Mouse (Mus musculus) kidney, adult 8-10 months (tissue): ENCODE results near the gene Sox2.

Experiments used
- DNase-seq, 2 experiments: peaks; one replicate each; pipeline ENCODE4 v3.0.0; 2022

Gene Sox2

GRCm38 (mm10) chr3:34649726-34650620 is at the start of gene Sox2:
Sox2 (plus strand) TSS chr3:34650405.
- peak; percentile 52 to 54 for DNase-seq

DNA sequence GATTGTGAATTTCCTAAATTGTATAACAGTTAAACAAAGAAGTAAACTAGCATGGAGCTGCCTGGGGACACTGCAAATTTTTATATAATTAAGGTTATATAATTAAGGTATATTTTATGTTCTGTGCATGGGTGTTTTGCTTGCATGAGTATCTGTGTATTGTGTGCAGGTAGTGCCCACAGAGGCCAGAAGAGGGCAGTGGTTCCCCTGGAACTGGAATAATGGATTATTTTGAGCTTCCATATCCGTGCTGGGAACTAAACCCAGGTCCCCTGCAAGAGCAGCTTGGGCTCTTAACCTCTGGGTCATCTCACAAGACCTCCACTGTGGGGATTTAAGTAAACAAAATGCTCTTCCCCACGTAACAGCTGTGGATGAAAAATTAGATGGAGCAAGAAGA is 49.1 kb upstream of the Sox2 start:
- DNase-seq, result no peak

- DNase-seq, result no peak
Measured at GRCm38 (mm10) chr3:34614107-34614506, 36.1 kb upstream of the Sox2 start.

- no peak for DNase-seq
Measured at GRCm38 (mm10) chr3:34615526-34615925, 34.7 kb upstream of the Sox2 start.

GRCm38 (mm10) chr3:34618934-34619333 is 31.3 kb upstream of the Sox2 start:
- DNase-seq, result no peak

- DNase-seq, result no peak
Measured at GRCm38 (mm10) chr3:34620121-34620520, 30.1 kb upstream of the Sox2 start.

- DNase-seq, result no peak
Measured at GRCm38 (mm10) chr3:34624721-34625270, 25.4 kb upstream of the Sox2 start.

GRCm38 (mm10) chr3:34626521-34626920 is 23.7 kb upstream of the Sox2 start:
- no peak for DNase-seq

- DNase-seq, result no peak
Measured at GRCm38 (mm10) chr3:34630031-34630430, 20.2 kb upstream of the Sox2 start.

- DNase-seq, result peak in 1 of 2 experiments; percentile 24
Measured at GRCm38 (mm10) chr3:34630736-34631135, 19.5 kb upstream of the Sox2 start.

DNA sequence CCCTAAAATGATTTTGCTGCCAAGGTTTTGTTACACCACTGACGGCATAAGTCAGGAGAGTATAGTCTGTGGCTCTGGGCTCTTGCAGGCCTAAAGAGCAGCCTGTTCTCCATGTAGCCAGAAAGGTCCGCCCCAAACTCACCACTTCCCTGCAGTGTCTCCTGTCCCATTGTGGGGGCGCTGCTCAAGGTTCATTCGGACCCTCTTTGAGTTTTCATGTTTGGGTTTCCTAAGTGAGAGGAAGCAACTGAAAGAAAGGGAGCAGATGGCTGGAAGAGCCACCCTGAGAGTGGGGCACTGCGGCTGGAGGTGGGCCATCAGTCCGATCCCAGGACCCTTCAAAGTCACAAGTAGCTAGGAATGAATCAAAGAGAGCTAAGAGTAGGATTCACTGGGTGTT is 13.2 kb upstream of the Sox2 start:
- DNase-seq, result no peak

- DNase-seq, result no peak
Measured at GRCm38 (mm10) chr3:34637481-34637880, 12.7 kb upstream of the Sox2 start.

- DNase-seq, result no peak
Measured at GRCm38 (mm10) chr3:34637926-34638325, 12.3 kb upstream of the Sox2 start.

- DNase-seq, result no peak
Measured at GRCm38 (mm10) chr3:34638344-34638743, 11.9 kb upstream of the Sox2 start.

DNA sequence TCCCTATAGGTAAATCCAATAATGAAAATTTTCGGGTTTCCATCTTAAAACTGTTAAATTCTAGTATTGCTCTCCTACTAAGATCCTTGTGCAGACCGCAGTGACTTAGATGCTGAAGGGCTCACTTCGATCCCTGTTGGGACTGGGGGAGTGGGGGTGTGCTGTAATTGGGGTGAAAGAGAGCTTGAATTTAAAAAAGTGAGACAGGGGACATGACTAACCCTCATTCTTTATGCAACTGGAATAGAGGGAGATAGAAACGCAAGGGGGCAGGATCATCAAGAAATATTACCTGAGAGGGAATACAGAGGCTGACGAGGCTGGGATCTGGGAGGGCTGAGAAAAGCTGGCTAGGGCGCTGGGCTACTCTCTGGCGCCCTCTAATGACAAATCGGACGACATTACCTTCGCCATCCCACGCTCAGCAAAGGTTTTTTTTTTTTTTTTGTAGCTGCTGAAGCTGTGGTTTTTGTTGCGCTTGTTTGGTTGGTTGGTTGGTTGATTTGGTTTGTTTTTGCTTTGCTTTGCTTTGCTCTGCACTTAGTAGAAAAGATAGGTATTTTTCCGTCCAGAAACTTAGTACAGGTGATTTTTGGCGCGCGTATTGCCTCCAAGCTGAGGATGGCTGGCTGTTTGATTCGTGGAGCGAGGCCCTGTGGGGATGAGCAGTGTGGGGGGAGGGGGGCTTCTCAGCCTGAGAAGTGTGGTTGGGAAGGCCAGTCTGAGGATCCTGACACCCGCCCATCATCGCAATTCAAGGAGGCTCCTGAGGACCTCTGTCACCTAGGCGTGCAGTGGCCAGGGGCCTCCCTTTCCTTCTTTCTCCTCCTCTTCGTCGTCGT is 11.0 kb upstream of the Sox2 start:
- no peak for DNase-seq

DNA sequence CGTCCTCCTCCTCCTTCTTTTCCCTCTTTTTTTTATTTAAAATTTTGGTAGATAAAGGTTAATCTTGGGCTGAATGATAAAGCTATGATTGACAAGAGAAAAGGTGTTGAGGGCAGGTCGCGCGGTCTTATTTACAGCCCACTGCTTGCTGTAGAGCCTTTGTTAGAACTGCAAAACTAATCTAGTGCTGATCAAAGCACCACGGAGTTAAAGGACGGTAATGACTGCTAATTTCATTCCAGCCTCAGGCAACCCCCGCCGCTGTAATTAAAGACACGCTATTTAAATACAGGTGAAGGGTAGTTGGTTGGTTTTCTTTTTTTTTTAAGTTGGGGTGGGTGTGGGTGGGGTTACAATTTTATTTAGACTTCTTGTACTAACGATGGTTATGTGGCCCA is 10.3 kb upstream of the Sox2 start:
- no peak for DNase-seq

GRCm38 (mm10) chr3:34640276-34640675 is 9.9 kb upstream of the Sox2 start:
- no peak for DNase-seq

DNA sequence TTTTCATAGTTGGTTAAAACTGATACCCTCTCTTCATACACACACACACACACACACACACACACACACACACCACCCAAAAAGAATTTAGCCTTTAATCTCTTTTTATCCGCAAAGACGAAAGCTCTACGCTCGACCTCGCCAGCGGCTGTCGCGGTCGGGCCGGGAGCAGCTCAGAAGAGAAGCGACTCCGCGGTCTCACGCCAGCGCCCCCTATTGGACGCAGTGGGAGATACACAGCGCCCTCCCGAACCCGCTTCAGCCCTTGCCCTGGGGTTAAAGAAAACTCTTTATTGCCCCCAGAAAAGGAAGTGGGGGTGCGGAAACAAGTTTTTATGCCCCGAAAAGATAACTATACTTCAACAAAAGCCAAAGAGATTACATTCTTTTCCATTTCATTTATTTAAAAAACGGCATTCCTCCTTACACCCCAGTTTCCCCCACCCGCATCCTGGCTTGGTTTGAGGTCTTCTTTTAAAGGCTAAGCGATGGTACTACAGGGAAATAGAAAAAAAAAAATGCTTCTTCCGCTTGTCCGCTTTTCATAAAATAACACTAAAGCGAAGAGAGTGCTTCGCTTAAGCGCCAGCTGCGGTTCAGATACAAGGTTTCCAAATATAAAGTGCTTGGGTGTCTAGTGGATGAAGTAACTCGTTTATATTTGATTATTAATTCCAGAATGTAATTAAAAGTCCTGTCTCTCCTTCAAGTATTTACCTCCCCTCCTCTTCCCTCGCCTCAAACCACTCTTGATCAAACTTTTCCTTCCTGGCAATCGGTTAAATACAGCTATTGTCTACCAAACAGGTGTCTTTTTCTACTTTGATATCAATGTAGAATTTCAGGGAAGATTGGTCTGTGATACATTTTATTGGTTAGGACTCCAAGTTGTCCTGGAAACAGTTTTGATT is 9.3 kb upstream of the Sox2 start:
- no peak for DNase-seq

GRCm38 (mm10) chr3:34641756-34642497 is 8.3 kb upstream of the Sox2 start:
- DNase-seq, result no peak

DNA sequence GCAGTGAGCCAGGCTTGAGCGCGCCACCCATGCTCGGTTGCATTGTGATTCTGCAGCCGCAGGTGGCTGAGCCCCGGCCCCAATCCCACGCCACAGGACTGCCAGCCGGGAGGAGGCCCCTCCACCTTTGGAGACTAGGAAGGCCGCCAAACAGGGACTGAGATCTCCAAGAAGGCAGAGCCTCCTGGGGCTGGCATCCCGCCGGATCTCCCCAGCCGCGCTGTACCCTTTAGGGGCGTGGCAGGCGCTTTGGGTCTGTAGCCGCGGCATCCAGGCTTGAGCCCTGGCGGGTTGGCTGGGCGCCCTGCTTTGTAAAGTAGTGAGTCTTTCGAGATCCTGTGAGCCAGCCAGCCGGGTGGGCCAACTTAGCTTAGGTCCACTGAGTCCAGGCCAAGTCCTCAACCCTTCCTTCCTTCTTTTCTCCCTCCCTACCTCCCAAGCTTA is 7.7 kb upstream of the Sox2 start:
- peak in 1 of 2 experiments; percentile 60 for DNase-seq

GRCm38 (mm10) chr3:34643067-34643466 is 7.1 kb upstream of the Sox2 start:
- DNase-seq, result no peak
